Mouse (Mus musculus) hindbrain, embryonic 14.5 days (tissue): ENCODE measurements around the gene Pdzd2. TPM values are rescaled to one million over a fixed set of nuclear protein-coding genes. Genes with fewer than 3 reads are reported as not detected.

ENCODE experiments used
- ATAC-seq: fragments of 200-750 bp; cut with Nextera tagmentation; 2 replicates; pipeline ENCODE4 v1.8.0; 2017; ENCODE audit warnings: moderate number of reproducible peaks, mild to moderate bottlenecking, moderate TSS enrichment, moderate library complexity; ENCODE audit not compliant: low FRiP score
- DNase-seq: peaks from one replicate; pipeline ENCODE4 v3.0.0-alpha.2; 2015; ENCODE audit warnings: low spot score
- H3K27ac ChIP-seq: fragments of 300-500 bp; sonication (generic); 2 replicates; pipeline ENCODE4 v1.5.1; 2014; ENCODE audit warnings: mild to moderate bottlenecking, moderate library complexity
- H3K27me3 ChIP-seq: fragments of 300-500 bp; sonication (generic); 2 replicates; pipeline ENCODE4 v1.6.1; 2014; ENCODE audit warnings: mild to moderate bottlenecking, low read length, mixed read lengths; ENCODE audit not compliant: control insufficient read depth, insufficient read depth
- H3K36me3 ChIP-seq: fragments of 300-500 bp; sonication (generic); replicated peaks from 2 replicates; pipeline ENCODE4 v1.6.1; 2014; ENCODE audit not compliant: control insufficient read depth, insufficient read depth
- H3K4me1 ChIP-seq: fragments of 300-500 bp; sonication (generic); replicated peaks from 2 replicates; pipeline ENCODE4 v1.6.1; 2014; ENCODE audit warnings: antibody characterized with exemption, low read length, mixed read lengths; ENCODE audit not compliant: control insufficient read depth, insufficient read depth
- H3K4me2 ChIP-seq: fragments of 300-500 bp; sonication (generic); replicated peaks from 2 replicates; pipeline ENCODE4 v1.6.1; 2014; ENCODE audit warnings: mild to moderate bottlenecking, moderate library complexity
- H3K4me3 ChIP-seq: fragments of 300-500 bp; sonication (generic); replicated peaks from 2 replicates; pipeline ENCODE4 v1.5.1; 2014; ENCODE audit warnings: mild to moderate bottlenecking, low read length
- H3K9ac ChIP-seq: fragments of 300-500 bp; sonication (generic); 2 replicates; pipeline ENCODE4 v1.6.1; 2014
- H3K9me3 ChIP-seq: fragments of 300-500 bp; sonication (generic); 2 replicates; pipeline ENCODE4 v1.6.1; 2016; ENCODE audit warnings: low read length; ENCODE audit not compliant: control insufficient read depth
- WGBS: fragments of 180-500 bp; shearing (Covaris S2); extraction: QIAGEN DNeasy Blood & Tissue Kit; methylation state at CpG from one replicate; pipeline ENCODE4 v1.1.7; 2014; 5-methylcytosine and 5-hydroxymethylcytosine counted together
- polyA plus RNA-seq: library from polyadenylated mRNA; unstranded; fragments of >200 nt; fragmentation: Nextera tagmentation; extraction: Ambion mirVana; gene quantifications from 2 replicates; pipeline ENCODE4 v1.2.1, GENCODE M21; 2014

The Pdzd2 gene
- polyA plus RNA-seq, 1 experiment from 2014 or later: 15.5 TPM

DNA sequence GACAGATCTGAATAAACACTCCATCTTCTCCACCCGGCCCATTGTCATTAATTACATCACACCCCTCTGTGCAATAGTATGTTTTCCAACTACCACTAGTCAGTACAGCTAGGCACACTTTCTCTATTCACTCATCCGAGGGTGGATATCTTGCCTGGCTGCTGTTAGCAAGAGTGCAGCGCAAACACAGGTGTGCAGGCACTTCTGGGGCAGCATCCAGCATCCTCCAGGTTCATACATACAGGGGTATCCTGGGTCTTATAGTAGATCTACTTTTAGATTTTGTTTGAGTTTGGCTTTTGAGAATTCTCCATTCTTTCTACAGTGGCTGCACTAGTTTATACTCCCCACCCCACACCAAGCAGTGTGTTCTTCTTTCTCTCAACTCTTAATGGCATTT is 99.9 kb downstream of the Pdzd2 start:
- Histone ChIP-seq H3K9me3 (no peaks in the 10 kb centered on the region), H3K4me2 (no peak overlapping the region), H3K36me3 (no peaks in the 10 kb centered on the region), H3K9ac (no peak overlapping the region), H3K27me3 (no peaks in the 10 kb centered on the region), H3K27ac (no peak overlapping the region), H3K4me3 (no peak overlapping the region), H3K4me1 (no peaks in the 10 kb centered on the region)
- DNase-seq (no peak), ATAC-seq (no peak)
- 90% methylated on average over 3 of the region's 3 CpGs for WGBS

- 91% methylated on average over 8 of the region's 8 CpGs for WGBS
- Histone ChIP-seq H3K27me3 (no peaks in the 10 kb centered on the region), H3K27ac (no peak overlapping the region), H3K4me1 (no peaks in the 10 kb centered on the region), H3K36me3 (no peaks in the 10 kb centered on the region), H3K4me3 (no peak overlapping the region), H3K9me3 (no peaks in the 10 kb centered on the region), H3K9ac (no peak overlapping the region), H3K4me2 (no peak overlapping the region)
- no peak for ATAC-seq
- DNase-seq: no peak
Observed at GRCm38 (mm10) chr15:12639181-12639580, 100.5 kb downstream of the Pdzd2 start.

DNA sequence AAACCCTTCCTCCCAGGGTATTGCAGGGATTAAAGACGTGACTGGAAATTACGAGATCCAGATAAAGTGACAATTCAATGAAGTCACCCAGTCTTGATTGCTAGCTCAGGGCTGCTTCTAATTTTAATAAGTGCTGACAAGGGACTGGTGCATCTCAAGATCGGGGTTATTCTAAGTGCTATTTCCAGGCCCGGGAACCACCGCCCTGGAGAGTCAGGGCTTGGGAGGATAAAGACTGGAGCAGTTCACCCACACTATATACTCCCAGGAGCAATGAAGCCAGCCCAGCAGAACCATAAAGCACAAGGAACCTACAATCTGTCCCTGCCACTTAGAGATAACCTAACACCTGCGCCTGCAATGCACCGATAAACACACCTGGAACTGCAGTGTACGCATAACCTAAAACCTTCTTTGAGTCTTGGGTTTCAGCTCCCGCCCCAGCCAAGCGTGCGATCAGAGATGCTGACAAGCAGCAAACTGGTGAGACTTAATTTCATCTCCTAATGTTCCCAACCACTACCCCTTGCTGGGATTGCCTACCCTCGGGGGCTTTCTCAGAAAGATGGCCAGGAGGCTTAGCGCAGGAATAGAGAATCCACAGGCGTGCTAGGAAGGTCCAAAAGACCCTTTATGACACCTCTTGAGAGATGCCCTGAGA is 101.2 kb downstream of the Pdzd2 start:
- DNase-seq (no peak), ATAC-seq (no peak)
- 92% methylated on average over 14 of the region's 14 CpGs for WGBS
- H3K4me1 ChIP-seq: no peaks in the 10 kb centered on the region
- H3K4me3 ChIP-seq: no peak overlapping the region
- H3K4me2 ChIP-seq: no peak overlapping the region
- H3K27me3 ChIP-seq: no peaks in the 10 kb centered on the region
- no peak overlapping the region for H3K9ac ChIP-seq
- H3K27ac ChIP-seq: no peak overlapping the region
- H3K9me3 ChIP-seq: no peaks in the 10 kb centered on the region
- no peaks in the 10 kb centered on the region for H3K36me3 ChIP-seq

DNA sequence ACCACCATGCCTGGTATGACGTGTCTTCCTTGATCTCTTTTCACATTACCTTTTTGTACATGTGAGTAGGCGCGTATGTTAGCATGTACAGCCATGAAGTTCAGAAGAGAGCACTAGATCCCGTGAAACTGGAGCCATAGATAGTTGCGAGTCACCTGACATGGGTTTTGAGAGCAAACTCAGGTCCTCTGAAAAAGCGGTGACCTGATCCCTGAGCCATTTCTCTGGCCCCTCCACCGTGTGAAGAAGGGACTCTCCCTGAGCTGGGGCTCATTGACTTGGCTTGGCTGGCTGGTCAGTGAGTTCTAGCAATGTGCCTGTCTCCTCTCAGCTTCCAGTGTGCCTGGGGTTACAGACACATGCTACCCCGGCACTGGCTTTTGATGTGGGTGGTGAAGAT is 102.2 kb downstream of the Pdzd2 start:
- ATAC-seq: no peak
- Histone ChIP-seq H3K4me2 (no peak overlapping the region), H3K36me3 (no peaks in the 10 kb centered on the region), H3K27ac (no peak overlapping the region), H3K9ac (no peak overlapping the region), H3K4me1 (no peaks in the 10 kb centered on the region), H3K9me3 (no peaks in the 10 kb centered on the region), H3K4me3 (no peak overlapping the region), H3K27me3 (no peaks in the 10 kb centered on the region)
- WGBS: 96% methylated on average over 8 of the region's 8 CpGs
- DNase-seq: no peak

- Histone ChIP-seq H3K9me3 (no peaks in the 10 kb centered on the region), H3K4me1 (no peaks in the 10 kb centered on the region), H3K27ac (no peak overlapping the region), H3K36me3 (no peaks in the 10 kb centered on the region), H3K27me3 (no peaks in the 10 kb centered on the region), H3K4me2 (no peak overlapping the region), H3K9ac (no peak overlapping the region), H3K4me3 (no peak overlapping the region)
- WGBS: 84% methylated on average over 5 of the region's 5 CpGs
- DNase-seq (no peak), ATAC-seq (no peak)
Observed at GRCm38 (mm10) chr15:12636386-12636785, 103.3 kb downstream of the Pdzd2 start.

DNA sequence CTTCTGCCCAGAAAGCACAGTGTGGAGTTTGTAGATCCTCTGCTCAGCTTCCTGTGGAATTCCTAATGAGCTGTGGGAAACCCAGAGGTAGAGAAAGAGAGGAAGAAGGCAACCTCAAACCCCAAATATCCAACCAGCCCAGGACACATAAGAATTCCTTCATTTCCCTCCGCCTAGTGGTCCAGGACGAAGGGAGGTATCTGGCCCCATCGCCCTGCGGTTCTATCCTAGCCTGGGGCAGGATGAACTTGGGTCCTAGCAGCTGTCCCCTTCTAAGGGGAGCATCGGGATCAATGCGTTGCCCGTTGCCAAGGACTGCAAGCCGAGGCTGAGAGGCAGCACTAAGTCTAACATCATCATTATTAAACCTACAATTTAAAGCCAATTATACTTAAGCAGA is 104.8 kb downstream of the Pdzd2 start:
- Histone ChIP-seq H3K27me3 (no peaks in the 10 kb centered on the region), H3K4me1 (no peaks in the 10 kb centered on the region), H3K4me3 (no peak overlapping the region), H3K4me2 (no peak overlapping the region), H3K36me3 (no peaks in the 10 kb centered on the region), H3K9ac (no peak overlapping the region), H3K9me3 (no peaks in the 10 kb centered on the region), H3K27ac (no peak overlapping the region)
- DNase-seq: no peak
- WGBS: 84% methylated on average over 8 of the region's 8 CpGs
- peak; percentile 38; the same call in 1 of the 2 replicates for ATAC-seq

- Histone ChIP-seq H3K27me3 (no peaks in the 10 kb centered on the region), H3K9ac (no peak overlapping the region), H3K4me3 (no peak overlapping the region), H3K36me3 (no peaks in the 10 kb centered on the region), H3K4me2 (no peak overlapping the region), H3K27ac (no peak overlapping the region), H3K9me3 (no peaks in the 10 kb centered on the region), H3K4me1 (peaks cover 5% of the 10 kb centered on the region; the same call in 1 of the 2 replicates)
- ATAC-seq: no peak
- WGBS: 85% methylated on average over 7 of the region's 7 CpGs
- DNase-seq: no peak
Observed at GRCm38 (mm10) chr15:12629164-12629563, 110.6 kb downstream of the Pdzd2 start.

GRCm38 (mm10) chr15:12628451-12628850 is 111.3 kb downstream of the Pdzd2 start:
- H3K4me2 ChIP-seq: no peak overlapping the region
- H3K27ac ChIP-seq: no peak overlapping the region
- H3K4me1 ChIP-seq: peaks cover 5% of the 10 kb centered on the region; the same call in 1 of the 2 replicates
- no peaks in the 10 kb centered on the region for H3K36me3 ChIP-seq
- ATAC-seq (no peak), DNase-seq (no peak)
- WGBS: 97% methylated on average over 7 of the region's 7 CpGs
- no peak overlapping the region for H3K4me3 ChIP-seq
- no peaks in the 10 kb centered on the region for H3K9me3 ChIP-seq
- no peak overlapping the region for H3K9ac ChIP-seq
- H3K27me3 ChIP-seq: no peaks in the 10 kb centered on the region

DNA sequence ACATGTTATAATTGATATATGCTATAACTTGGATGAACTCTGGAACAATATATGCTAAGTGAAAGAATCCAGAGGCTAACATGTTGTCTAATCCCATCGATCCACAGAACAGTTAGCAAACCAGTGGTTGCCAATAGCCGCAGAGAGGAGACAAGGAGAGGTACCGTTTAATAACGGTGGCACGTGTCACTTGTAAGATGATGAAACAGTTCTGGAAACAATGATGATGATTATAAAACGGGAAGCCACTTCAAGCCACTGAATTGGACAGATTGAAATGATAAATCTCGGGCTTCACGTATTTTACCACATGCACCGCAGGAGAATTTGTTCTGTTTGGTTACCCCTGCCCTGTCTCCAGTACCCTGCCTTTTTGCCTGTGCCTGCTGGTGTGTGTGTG is 112.8 kb downstream of the Pdzd2 start:
- no peak overlapping the region for H3K4me2 ChIP-seq
- no peaks in the 10 kb centered on the region for H3K9me3 ChIP-seq
- H3K4me3 ChIP-seq: no peak overlapping the region
- 84% methylated on average over 9 of the region's 9 CpGs for WGBS
- no peak overlapping the region for H3K9ac ChIP-seq
- H3K4me1 ChIP-seq: peaks cover 5% of the 10 kb centered on the region; the same call in 1 of the 2 replicates
- no peaks in the 10 kb centered on the region for H3K27me3 ChIP-seq
- no peak for ATAC-seq
- H3K27ac ChIP-seq: no peak overlapping the region
- no peak for DNase-seq
- no peaks in the 10 kb centered on the region for H3K36me3 ChIP-seq

GRCm38 (mm10) chr15:12626166-12626565 is 113.6 kb downstream of the Pdzd2 start:
- H3K4me1 ChIP-seq: peaks cover 5% of the 10 kb centered on the region; the same call in 1 of the 2 replicates
- H3K9me3 ChIP-seq: no peaks in the 10 kb centered on the region
- H3K27me3 ChIP-seq: no peaks in the 10 kb centered on the region
- no peak overlapping the region for H3K9ac ChIP-seq
- no peak overlapping the region for H3K27ac ChIP-seq
- H3K4me2 ChIP-seq: no peak overlapping the region
- no peaks in the 10 kb centered on the region for H3K36me3 ChIP-seq
- 77% methylated on average over 8 of the region's 8 CpGs for WGBS
- no peak overlapping the region for H3K4me3 ChIP-seq
- ATAC-seq: no peak
- no peak for DNase-seq
